Mouse (Mus musculus): ENCODE measurements around the gene Wdr13. TPM values are rescaled to one million over a fixed set of nuclear protein-coding genes. Genes with fewer than 3 reads are reported as not detected.
A peak's percentile ranks its signal among the peaks of the same experiment; 100 is the strongest.

The Wdr13 gene
- polyA plus RNA-seq, 2 experiments = 4.4 to 14.5 TPM

DNA sequence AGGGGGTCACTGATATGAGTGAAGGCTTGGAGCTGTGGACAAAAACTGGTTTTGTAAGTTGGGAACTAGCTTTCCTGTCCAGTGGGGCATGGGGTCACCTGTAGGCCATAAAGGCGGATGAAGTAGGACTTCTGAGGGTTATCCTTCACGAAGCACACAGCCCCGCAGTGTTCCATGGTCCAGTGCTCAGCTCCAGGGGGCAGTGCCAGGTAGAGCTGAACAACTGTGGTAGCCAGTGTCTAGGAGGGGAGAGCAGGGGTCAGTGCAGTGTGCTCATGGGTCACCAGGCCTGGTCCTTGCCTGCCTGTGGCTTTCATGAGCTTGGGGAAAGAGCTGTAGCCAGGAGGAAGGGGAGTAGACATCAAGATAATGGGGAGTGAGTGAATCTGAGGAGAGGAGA lies 42.9 kb downstream of the Wdr13 start:
- no peaks in the 10 kb centered on the region for H3K36me3 ChIP-seq (replicated peaks; ENCODE audit: control insufficient read depth, insufficient read depth, low read depth)
- WGBS (ENCODE audit: insufficient replicate concordance) = 52% methylated on average over 3 of the region's 3 CpGs
- H3K9me3 ChIP-seq (ENCODE audit: control insufficient read depth, low read length) = no peaks in the 10 kb centered on the region
- peak overlapping the region; percentile 34 to 53 for H3K4me3 ChIP-seq (ENCODE audit: insufficient read depth in 1 of 2, low read depth in 2 of 2, low read length in 2 of 2)
- no peak overlapping the region; the same call in 1 of the 2 replicates for H3K9ac ChIP-seq (replicated peaks)
- DNase-seq (ENCODE audit: low read depth in 3 of 3, low spot score in 3 of 3) (no peak), ATAC-seq (ENCODE audit: insufficient read depth) (no peak)
- TF ChIP-seq CTCF (IDR thresholded peaks at IDR 0.05; ENCODE audit: low read depth) (no peak), EP300 (IDR thresholded peaks at IDR 0.05; ENCODE audit: low read depth) (no peak)
- no peak overlapping the region for H3K27ac ChIP-seq
- peak overlapping the region; percentile 57 for H3K4me2 ChIP-seq (ENCODE audit: low read depth)
- peaks cover 0 to 5% of the 10 kb centered on the region in 2 experiments; a peak in 2 of 4 replicates for H3K4me1 ChIP-seq (replicated peaks; ENCODE audit: control insufficient read depth in 2 of 2, insufficient read depth in 2 of 2, low read length in 1 of 2)
- H3K27me3 ChIP-seq (ENCODE audit: control insufficient read depth, insufficient read depth, low read length) = no peaks in the 10 kb centered on the region

DNA sequence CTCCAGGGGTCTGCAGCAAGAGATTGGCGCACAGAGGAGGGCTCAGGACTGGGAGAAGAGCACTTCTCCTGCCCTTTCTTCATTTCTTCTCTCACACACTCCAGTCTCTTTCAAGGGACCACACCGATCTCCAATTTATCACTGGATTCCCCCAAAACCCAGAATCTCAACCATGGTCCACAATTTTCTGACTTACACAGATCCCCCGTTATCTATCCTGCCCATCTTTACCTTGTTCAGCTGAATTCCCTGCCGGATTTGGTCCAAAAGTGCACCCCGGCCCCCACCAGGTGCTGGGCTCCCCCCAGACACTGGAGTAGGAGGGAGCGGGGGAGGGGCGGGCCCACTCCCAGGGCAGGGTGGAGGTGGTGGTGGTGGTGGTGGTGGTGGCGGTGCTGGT lies 47.1 kb downstream of the Wdr13 start:
- Histone ChIP-seq H3K4me1 (replicated peaks; ENCODE audit: control insufficient read depth in 2 of 2, insufficient read depth in 2 of 2, low read length in 1 of 2) (peaks cover 0 to 4% of the 10 kb centered on the region in 2 experiments; a peak in 2 of 4 replicates), H3K36me3 (replicated peaks; ENCODE audit: control insufficient read depth, insufficient read depth, low read depth) (no peaks in the 10 kb centered on the region), H3K27me3 (ENCODE audit: control insufficient read depth, insufficient read depth, low read length) (no peaks in the 10 kb centered on the region), H3K4me2 (ENCODE audit: low read depth) (no peak overlapping the region), H3K4me3 (ENCODE audit: insufficient read depth in 1 of 2, low read depth in 2 of 2, low read length in 2 of 2) (no peak overlapping the region), H3K9ac (replicated peaks) (no peak overlapping the region), H3K9me3 (ENCODE audit: control insufficient read depth, low read length) (no peaks in the 10 kb centered on the region), H3K27ac (no peak overlapping the region)
- ATAC-seq (ENCODE audit: insufficient read depth) = no peak
- TF ChIP-seq EP300 (IDR thresholded peaks at IDR 0.05; ENCODE audit: low read depth) = no peak
- TF ChIP-seq CTCF (IDR thresholded peaks at IDR 0.05; ENCODE audit: low read depth) = no peak
- no peak for DNase-seq (ENCODE audit: low read depth in 3 of 3, low spot score in 3 of 3)
- 73% methylated on average over 8 of the region's 8 CpGs for WGBS (ENCODE audit: insufficient replicate concordance)

DNA sequence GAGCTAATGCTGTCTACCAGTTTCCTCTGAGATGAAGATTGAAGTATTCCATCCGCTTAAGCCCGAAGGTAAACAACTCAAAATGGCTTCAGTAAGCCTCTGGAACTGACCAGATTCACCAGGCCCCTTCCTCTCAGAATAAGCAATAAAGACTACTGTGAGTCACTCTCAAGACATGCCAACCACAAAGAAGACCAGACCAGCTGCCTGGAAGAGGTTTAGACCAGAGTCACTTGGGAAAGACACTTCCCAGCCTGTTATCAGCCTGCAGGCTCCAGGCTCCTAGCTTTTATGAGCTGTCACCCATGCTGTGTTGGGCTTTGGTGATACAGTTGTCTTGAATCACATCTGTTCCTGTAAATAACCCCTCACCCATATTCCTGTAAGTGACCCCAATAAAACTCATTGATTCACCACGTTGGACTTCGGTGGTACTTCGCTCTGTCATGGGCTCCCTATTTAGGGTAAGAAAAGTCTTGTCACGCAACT lies 47.9 kb downstream of the Wdr13 start:
- ATAC-seq (ENCODE audit: insufficient read depth) = no peak
- H3K9me3 ChIP-seq (ENCODE audit: control insufficient read depth, low read length) = no peaks in the 10 kb centered on the region
- WGBS (ENCODE audit: insufficient replicate concordance) = 74% methylated on average over 6 of the region's 6 CpGs
- no peak overlapping the region for H3K4me3 ChIP-seq (ENCODE audit: insufficient read depth in 1 of 2, low read depth in 2 of 2, low read length in 2 of 2)
- no peaks in the 10 kb centered on the region for H3K4me1 ChIP-seq (replicated peaks; ENCODE audit: control insufficient read depth in 2 of 2, insufficient read depth in 2 of 2, low read length in 1 of 2)
- no peak for TF ChIP-seq CTCF (IDR thresholded peaks at IDR 0.05; ENCODE audit: low read depth)
- TF ChIP-seq EP300 (IDR thresholded peaks at IDR 0.05; ENCODE audit: low read depth) = no peak
- no peak for DNase-seq (ENCODE audit: low read depth in 3 of 3, low spot score in 3 of 3)
- no peaks in the 10 kb centered on the region for H3K36me3 ChIP-seq (replicated peaks; ENCODE audit: control insufficient read depth, insufficient read depth, low read depth)
- no peak overlapping the region for H3K4me2 ChIP-seq (ENCODE audit: low read depth)
- no peak overlapping the region for H3K27ac ChIP-seq
- H3K9ac ChIP-seq (replicated peaks) = no peak overlapping the region
- H3K27me3 ChIP-seq (ENCODE audit: control insufficient read depth, insufficient read depth, low read length) = no peaks in the 10 kb centered on the region

DNA sequence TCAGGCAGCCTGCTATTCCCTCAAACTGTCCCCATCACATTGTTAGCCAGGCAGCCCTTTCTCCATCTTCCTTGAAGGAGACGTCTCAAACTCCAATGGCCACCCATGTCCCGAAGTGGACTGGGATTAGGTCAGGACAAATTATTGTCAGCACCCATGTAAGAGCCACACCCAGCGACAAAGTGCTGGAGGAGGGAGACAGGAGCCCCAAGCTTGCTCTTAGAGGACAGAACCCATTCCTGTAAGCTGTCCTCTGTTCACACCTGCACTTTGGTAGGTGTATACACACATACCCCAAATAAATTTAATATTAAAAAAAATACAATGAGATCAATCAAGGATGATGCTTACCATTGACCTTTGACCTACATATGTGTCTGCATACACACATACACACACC lies 57.6 kb downstream of the Wdr13 start:
- TF ChIP-seq EP300 (IDR thresholded peaks at IDR 0.05; ENCODE audit: low read depth) (no peak), CTCF (IDR thresholded peaks at IDR 0.05; ENCODE audit: low read depth) (no peak)
- peaks cover 13% of the 10 kb centered on the region for H3K36me3 ChIP-seq (replicated peaks; ENCODE audit: control insufficient read depth, insufficient read depth, low read depth)
- 27% methylated on average over 3 of the region's 3 CpGs for WGBS (ENCODE audit: insufficient replicate concordance)
- ATAC-seq (ENCODE audit: insufficient read depth) (peak; percentile 23; the same call in 1 of the 2 replicates), DNase-seq (ENCODE audit: low read depth in 3 of 3, low spot score in 3 of 3) (no peak)
- peak overlapping the region; percentile 88 for H3K27ac ChIP-seq
- H3K4me3 ChIP-seq (ENCODE audit: insufficient read depth in 1 of 2, low read depth in 2 of 2, low read length in 2 of 2) = peak overlapping the region; percentile 53 to 73
- peak overlapping the region; percentile 80 for H3K4me2 ChIP-seq (ENCODE audit: low read depth)
- no peaks in the 10 kb centered on the region for H3K9me3 ChIP-seq (ENCODE audit: control insufficient read depth, low read length)
- H3K9ac ChIP-seq (replicated peaks) = peak overlapping the region; percentile 55
- H3K27me3 ChIP-seq (ENCODE audit: control insufficient read depth, insufficient read depth, low read length) = no peaks in the 10 kb centered on the region
- peaks cover 7 to 10% of the 10 kb centered on the region in 2 experiments; a peak in 3 of 4 replicates for H3K4me1 ChIP-seq (replicated peaks; ENCODE audit: control insufficient read depth in 2 of 2, insufficient read depth in 2 of 2, low read length in 1 of 2)

DNA sequence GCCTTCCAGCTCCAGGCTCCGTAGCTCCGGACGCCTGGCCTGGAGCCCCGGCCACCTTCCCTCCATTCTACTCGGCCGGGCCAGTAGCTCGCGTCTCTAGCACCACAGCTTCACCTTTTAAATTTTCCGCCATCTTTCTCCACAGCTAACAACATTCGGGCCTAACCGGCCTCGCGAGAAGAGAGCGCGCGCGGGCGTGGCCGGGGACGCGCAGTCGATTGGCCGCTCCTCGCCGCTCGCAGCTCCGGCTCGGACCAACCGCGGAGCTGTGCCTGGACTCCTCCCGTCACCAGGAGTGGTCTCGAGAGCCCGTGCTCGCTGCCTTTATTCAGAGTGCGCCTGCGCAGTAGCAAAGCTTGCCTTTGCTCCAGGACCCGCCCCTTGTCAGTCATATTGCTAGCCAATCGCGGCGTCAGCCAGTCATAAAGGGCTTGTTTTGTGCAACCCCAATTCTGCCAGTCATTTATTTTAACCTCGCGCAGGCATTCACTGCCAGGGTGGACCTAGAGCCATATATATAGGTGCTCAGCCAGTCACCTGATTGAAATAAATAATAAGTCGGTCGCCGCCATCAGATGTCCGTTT lies 58.2 kb downstream of the Wdr13 start, which contains the start of gene Suv39h1:
Suv39h1 (minus strand) TSS at position 331 of the 585 bp plus-strand sequence.
- WGBS (ENCODE audit: insufficient replicate concordance) = 12% methylated on average over 46 of the region's 46 CpGs

More for the DNA sequence above, 58.2 kb downstream of the Wdr13 start, which contains the start of gene Suv39h1:
- DNase-seq (ENCODE audit: low read depth in 3 of 3, low spot score in 3 of 3) (peak; percentile 92 to 93 (median 93)), ATAC-seq (ENCODE audit: insufficient read depth) (peak; percentile 98)
- Histone ChIP-seq H3K27ac (peak within 1 kb of the TSS; percentile 88), H3K4me3 (ENCODE audit: insufficient read depth in 1 of 2, low read depth in 2 of 2, low read length in 2 of 2) (peak within 1 kb of the TSS; percentile 83 to 87), H3K4me2 (ENCODE audit: low read depth) (peak within 1 kb of the TSS; percentile 80), H3K4me1 (replicated peaks; ENCODE audit: control insufficient read depth in 2 of 2, insufficient read depth in 2 of 2, low read length in 1 of 2) (peaks cover 7 to 10% of the 10 kb centered on the region in 2 experiments; a peak in 3 of 4 replicates), H3K9me3 (ENCODE audit: control insufficient read depth, low read length) (no peaks in the 10 kb centered on the region), H3K36me3 (replicated peaks; ENCODE audit: control insufficient read depth, insufficient read depth, low read depth) (peaks cover 15% of the 10 kb centered on the region), H3K9ac (replicated peaks) (peak within 1 kb of the TSS; percentile 85), H3K27me3 (ENCODE audit: control insufficient read depth, insufficient read depth, low read length) (no peaks in the 10 kb centered on the region)
- peak; percentile 49; the same call in 1 of the 2 replicates for TF ChIP-seq EP300 (IDR thresholded peaks at IDR 0.05; ENCODE audit: low read depth)
- no peak for TF ChIP-seq CTCF (IDR thresholded peaks at IDR 0.05; ENCODE audit: low read depth)

Data from liver, embryonic 14.5 days (tissue).